Mouse (Mus musculus) granulocyte monocyte progenitor cell, adult 5-6 weeks (primary cell): ENCODE measurements around the gene Gm9970. TPM values are rescaled to one million over a fixed set of nuclear protein-coding genes. Genes with fewer than 3 reads are reported as not detected.
"Not testable (repeated sequence)": the region's sequence is repeated elsewhere in the genome, so short reads cannot be mapped to it uniquely, and the experiment has no call there.

Experiments
- ATAC-seq: replicated peaks from 2 replicates; pipeline ENCODE4 v1.8.0; 2016; ENCODE audit warnings: mild to moderate bottlenecking, moderate TSS enrichment, inconsistent platforms; ENCODE audit not compliant: poor library complexity, severe bottlenecking
- total RNA-seq, 2 experiments: library from RNA; stranded (forward) in 1 of 2; stranded (reverse) in 1 of 2; fragments of 200-712, 200-1000 nt in 1 of 2; fragments of >200 nt in 1 of 2; fragmentation: Nextera tagmentation in 1 of 2; gene quantifications; 2 replicates each; pipeline ENCODE4 v1.2.3; 2014 to 2017

Gm9970 gene
- total RNA-seq, 2 experiments from 2014 or later, result not detected

DNA sequence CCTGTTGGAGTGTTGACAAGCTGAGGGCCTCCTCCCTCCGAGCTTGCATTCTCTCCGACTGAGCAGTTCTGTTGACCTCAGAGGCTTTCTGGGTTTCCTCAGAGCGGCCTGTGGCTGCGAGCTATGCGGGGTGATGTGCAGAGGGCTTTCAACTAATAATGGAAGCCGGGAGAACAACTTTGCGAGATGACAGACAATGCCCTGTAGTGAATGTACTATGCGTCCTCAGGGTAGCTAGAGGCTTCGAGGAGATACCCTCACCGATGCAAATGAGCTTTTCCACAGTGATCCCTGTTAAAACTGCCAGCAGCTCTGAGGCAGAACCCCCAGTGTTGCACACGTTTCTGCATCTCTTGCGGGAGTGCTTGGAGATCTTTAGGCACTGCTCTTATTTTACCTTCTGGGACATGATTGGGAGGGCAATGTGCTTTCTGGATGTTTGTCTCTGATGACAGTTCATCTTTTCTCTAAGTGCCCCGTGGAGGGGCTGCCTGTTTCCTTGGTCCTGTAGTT is 546 bp upstream of the Gm9970 start:
- peak; percentile 4 for ATAC-seq

DNA sequence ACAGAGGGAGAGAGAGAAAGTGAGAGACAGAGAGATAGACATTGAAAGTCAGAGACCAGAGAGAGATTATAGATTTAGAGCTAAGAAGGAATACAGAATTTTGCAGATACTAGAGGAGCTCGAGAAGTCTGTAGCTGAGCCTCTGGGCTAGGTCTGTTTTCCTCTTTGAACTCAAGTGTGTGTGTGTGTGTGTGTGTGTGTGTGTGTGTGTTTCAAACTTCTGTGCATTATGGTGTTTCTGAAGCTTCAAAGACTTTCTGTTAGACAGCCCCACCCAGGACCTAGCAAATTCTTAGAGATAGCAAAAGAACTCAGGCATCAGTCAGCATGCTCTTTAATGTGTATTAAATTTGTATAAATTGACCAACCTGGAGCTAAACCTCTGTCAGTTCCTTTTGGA is 14.4 kb downstream of the Gm9970 start:
- no peak for ATAC-seq

DNA sequence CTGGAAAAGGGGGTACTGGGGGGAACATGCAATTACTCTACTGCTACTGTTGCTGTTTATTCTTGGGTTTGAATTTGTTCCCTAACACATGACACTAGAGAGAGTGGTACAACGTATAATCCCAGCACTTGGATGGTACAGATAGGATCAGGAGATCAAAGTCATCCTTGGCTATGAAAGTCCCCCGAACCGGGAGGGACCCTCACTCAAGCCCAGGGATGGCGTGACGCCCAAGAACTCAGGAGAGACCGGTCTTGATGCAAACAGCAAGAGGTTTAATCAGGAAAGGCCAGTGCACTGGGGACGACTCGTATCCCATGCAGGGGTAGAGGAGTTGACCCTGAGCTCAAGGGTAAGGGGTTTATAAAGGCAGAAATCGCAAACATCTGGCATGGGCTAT is 18.3 kb downstream of the Gm9970 start:
- no peak for ATAC-seq

DNA sequence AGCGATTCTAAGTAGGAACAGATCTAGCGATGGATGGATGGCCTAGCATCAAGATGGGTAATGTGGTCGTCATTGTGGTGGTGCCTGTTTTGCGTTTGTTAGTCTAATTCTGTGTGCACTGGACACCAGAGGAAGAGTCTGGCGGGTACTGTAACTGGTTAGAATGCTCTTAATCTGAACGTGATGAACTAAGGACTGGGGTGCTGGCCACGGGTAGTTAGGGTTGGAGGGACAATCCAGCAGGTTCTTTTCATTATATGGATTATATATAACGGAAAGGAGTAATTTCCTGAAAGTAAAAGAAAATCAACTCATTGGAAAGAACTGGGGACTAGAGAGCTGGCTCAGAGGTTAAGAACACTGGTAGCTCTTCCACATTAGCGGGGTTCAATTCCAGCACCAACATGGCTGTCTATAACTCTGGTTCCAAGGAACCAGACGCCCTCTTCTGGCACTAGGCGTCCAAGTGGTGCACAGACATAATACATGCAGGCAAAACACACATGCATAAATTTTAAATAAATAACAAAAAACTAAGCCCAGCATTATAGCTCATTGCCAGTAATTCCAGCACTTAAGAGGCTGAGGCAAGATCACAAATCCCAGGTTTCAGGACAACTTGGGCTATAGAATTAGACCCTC is 19.6 kb downstream of the Gm9970 start:
- ATAC-seq, result 0 out of 2 replicates have a peak, but pooled peaks have one; percentile 13

DNA sequence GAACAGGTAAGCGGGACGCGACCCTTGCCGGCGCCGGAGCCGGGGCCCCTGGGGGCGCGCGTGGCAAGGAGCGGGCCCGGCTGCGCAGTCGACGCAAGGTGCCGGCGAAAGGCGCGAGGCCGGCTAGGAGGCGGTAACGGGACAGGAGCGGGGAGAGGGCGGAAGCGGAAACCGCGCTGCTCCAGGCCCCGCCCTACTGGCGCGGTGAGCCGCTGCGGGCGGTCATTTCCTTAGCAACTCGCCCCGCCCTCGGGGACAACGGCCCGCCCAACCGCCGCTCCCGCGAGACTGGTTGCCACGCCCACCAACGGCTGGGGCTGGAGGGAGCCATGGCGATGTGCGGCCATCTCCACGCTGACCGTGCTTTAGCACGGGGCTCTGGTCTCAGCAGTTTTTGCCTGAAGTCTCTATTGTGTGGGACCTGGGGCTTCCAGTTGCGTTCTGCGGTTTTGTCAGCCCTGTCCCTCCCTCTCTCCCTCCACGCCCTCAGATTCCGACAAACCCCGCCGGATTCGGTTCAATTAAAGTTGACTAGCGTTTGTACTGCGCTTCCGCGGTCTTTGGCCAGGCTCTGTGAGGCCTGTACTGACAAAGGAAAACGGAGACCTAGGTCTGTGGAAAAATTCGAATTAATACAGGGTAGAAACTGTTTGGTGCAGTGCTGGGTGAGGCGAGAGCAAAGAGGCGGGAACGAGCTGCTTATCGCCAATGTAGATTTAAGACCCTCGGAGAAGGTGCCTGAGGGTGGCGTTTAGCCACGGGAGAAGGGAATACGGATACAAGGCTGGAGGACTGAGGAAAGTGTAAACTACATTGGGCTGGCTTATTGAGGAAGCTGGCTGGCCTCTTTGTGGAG is 20.4 kb downstream of the Gm9970 start, which contains the start of gene Ppm1g:
Gene Ppm1g (minus strand): TSS at position 240 of the 856 bp plus-strand sequence.
- ATAC-seq, result peak; percentile 93

DNA sequence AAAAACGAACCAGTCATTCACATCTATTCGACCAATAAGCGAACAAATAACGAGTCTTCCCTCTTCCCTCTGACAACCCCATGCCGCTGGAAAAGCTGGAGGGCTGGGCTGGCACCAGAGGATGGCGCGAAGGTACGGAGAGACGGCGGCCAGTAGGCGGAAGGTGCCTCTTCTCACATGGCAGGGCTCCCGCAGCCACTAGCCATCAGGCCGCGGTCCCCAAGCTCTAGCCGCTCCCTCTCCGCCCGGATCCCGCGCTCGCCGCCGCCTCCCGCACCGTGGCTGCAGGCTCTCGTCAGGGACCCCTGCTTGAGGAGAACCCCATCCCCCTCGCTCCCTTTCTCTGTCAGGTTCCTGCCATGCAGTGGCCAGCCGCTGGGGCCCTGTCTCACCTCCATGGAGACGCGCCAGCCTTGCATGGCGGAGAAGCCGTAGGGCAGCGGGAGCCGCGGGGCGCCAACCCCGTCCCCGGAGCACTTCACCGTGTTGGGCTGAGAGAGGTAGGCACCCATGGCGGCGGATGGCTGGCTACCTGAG is 21.1 kb downstream of the Gm9970 start:
- peak; percentile 33 for ATAC-seq

DNA sequence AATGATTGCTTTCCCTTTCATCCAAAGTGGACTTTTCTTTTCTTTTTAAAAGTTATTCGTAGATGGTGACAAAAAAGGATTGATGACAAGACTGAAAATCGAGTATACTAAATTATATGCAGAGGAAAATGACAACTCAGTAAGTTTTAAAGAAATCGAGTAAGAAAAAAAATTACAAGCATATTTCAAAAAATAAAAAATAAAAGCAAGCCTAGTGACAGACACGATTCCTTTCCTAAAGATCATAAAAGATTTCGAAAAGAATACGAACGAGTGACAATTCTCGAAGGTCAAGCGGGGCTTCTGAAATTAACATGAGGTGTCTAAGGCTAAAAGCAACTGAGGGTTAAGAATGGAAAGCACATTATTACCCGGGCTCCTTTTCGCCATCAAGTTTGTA is 21.6 kb downstream of the Gm9970 start:
- ATAC-seq, result no peak

DNA sequence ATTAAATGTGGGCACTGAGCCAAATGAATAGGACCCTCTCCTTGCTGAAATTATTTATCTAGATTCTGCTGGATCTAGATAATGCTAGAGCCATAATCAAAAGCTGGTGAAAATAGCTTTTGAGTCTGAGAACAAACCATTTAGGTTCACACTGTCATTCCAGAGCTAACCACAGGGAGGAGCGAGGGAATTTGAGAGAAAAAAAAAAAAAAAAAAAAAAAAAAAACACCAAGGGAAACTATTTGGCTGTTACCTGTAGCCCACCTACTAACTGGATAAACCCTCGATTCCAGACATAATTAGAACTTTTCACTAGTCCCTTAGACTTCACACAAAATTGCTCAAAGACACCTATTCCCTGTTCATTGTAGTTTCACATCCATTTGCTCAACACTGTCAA is 22.0 kb downstream of the Gm9970 start:
- no peak for ATAC-seq

DNA sequence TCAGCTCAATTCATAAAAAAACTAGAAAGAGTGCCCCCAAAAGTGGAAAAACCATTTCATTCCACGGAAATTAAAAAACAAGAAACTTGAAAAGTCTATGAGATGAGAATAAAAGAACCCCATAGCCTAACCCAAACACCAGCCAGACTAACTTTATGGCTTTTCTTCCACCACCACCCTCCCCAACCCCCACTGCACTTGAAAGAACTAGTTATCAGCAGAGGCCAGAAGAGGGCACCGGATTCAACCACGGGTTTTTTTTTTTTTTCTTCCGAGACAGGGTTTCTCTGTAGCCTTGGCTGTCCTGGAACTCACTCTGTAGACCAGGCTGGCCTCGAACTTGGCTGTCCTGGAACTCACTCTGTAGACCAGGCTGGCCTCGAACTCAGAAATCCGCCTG is 22.7 kb downstream of the Gm9970 start:
- ATAC-seq, result no peak

DNA sequence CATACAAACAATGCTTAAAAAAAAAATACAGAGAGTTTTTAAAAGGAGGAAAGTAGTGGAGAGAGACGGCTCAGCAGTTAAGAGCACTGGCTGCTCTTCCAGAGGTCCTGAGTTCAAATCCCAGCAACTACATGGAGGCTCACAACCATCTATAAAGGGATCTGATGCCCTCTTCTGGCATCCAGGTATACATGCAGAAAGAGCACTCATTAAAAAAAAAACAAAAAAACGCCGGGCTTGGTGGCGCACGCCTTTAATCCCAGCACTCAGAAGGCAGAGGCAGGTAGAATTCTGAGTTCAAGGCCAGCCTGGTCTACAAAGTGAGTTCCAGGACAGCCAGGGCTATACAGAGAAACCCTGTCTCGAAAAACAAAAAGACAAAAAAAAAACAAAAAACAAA is 24.5 kb downstream of the Gm9970 start:
- ATAC-seq, result not testable (repeated sequence)

DNA sequence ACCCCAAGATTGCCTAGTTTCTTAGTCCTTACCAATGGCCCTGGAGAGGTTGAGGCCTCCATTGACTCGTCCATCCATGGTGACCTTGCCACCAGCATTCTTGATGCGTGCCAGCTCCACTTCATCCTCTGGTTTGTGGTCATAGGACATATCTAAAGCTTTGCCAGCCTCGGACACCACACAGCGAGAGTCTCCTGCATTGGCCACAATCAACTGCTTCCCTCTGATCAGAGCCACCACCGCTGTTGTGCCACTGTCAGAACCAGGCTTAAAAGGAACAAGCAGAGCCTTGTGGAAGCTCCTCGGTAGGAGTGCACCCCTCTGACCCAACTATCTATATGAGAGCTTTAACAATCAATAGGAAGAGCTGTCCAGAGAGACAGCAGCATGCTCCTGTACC is 36.6 kb downstream of the Gm9970 start:
- ATAC-seq, result no peak

DNA sequence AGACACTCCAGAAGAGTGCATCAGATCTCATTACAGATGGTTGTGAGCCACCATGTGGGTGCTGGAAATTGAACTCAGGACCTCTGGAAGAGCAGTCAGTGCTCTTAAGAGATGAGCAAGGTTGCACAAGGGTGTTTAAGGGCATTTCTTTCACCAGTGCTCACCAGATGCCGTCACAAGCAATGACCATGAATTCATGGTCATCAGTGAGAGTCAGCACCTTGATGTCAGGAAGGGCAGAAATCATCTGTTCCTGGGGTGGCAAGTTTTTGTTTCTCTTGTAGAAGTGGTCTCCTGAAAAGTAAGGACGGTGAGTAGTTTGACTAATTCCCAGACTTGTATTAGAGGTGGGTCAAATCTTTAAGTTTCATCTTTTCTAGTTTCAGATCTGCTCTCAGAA is 37.2 kb downstream of the Gm9970 start:
- ATAC-seq, result no peak

DNA sequence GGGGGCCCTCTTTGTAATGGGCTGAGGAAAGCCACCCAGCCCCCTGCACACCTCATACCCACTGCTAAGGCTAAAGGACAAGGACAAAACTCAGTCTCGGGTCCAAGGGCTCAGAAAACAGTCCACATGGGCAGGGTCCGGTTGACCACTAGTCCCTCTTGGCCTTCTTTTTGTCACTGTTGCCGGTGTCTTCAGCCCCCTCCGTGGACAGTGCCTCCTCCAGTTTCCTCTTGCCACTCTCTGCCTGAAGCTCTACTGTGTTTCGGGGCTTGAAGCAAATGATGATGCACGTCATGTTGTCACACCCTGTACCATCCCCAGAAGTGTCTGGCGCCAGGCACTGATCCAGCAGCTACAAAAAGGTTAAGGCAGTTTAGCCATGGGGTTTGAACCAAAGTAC is 38.1 kb downstream of the Gm9970 start:
- ATAC-seq, result no peak

DNA sequence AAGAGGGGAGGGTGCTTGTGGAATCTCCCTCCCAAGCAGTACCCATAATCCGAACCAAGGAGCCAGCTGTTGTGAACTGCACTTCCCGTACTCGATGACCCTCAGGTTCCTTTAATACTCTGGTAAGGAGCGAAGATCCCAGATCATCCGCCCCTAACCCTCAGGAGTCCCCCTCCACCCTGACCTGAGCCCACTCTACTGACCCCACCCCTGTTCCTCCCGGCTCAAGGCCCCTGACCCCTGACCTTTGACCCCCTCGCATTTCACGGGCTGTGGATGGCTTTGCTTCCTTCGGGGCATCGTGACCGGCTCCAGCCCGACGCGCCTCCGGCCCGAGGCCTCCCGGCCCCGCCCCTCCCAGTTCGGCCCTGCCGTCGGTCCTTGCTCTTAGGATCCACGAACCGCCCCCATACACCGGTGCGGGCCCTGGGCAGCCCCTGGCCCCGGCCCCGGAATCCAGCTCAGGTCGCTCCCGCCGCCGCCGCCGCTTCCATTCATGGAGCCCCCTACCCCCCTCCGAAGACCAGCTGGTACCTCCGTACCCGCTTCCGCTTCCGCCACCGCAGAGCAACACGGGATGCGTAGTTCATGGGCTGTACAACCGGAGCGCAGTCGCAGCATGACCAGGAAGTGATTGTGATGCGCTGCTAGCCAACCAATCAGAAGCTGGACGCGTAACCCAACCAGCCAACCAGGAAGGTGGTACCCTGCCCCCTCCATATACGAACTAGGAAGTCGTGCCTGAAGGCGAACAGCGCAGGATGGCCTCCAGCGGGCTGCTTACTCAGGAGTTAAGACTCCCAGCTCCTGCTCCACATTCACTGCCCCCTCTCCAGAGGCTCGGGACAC is 39.1 kb downstream of the Gm9970 start, which contains the start of gene Zfp513:
Gene Zfp513 (minus strand): TSS at position 562 of the 849 bp plus-strand sequence.
- ATAC-seq, result peak; percentile 95

DNA sequence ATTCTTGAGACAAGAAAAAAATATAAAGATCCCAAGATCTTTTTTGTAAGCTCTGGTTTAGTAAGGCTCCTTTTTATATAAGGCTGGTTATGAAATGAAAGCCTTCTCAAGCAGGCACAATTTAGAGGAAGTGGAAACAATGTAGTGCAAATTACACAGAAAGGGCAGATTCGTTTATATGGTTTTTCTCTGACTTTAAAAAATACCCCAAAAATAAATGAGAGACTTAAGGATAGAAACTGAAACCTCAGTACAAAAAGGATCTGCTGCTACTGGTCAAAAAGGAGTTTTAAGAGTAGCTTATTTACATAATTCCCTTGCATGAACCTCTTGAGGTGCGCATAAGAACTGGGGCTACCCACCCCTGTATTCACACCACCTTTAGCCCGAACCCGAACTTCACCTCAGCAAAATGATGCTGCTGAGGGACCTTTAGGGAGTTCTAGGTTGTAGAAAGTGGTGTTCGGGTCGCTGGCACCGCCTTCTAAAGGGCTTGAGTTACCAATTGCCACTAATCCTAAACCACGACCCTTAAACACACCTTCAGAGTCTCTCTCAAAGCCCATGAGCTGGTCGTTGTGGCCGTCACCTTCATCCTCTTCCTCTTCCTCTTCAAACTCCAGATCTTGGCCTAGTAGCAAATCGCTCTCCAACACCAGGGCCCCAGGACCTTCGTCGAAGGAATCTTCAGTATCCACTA is 39.8 kb downstream of the Gm9970 start:
- no peak for ATAC-seq

DNA sequence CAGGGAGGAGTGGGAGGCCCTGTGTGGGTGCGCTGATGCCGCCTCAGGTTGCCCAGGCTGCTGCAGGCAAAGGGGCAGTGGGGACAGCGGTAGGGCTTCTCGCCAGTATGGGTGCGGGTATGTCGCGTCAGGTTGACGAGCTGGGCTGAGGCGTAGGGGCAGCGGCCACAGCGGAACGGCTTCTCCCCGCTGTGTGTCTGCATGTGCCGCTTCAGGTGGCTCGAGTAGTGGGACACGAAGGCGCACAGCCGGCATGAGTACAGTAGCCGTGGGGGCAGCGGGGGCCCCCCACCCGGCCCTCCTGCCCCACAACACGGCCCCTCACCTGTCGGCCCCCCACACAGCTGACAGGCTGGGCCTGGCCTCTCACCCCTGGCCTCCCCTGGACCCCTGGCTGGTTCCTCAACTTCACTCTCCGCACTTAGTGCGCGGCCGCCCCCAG is 40.7 kb downstream of the Gm9970 start:
- no peak for ATAC-seq

DNA sequence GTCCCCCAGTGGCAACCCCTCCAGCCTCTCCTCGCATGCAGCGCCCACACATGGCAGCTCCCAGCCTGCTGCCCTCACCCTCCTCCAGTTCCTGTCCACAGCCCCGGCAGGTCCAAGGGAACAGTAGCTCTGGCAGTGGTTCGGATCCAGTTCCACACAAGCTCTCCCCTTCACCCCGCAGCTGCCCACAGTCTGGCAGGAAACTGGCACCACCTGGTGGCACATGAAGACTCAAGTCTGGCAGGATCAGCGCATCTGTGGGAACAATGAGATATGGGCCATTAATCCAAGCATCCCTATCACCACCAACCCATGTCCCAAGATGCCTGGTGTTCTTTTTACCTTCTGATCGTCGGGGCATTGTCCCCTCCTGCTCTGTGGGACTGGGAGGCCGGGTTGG is 41.1 kb downstream of the Gm9970 start:
- ATAC-seq, result no peak

DNA sequence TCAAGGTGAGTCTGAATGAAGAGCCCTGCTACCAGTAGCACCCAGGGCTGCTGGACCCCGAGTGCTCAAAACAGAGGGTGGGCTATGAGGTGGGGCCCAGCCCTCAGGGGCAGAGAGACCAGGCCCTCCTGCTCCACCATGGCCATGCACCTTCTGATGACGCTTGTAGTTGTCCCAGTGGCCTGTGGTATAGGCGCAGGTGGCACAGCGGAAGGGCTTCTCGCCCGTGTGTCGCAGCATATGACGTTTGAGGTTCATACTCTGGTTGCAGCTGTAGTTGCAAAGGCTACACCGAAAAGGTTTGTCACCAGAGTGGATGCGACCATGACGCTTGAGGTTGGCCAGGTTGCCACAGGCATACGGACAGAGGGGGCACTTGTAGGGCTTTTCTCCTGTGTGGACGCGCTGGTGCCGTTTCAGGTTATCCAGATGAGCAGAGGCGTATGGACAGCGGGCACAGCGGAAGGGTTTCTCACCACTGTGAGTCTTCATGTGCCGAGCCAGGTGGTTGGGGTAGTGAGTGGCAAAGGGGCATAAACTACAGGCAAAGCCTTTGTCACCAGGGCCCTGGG is 41.6 kb downstream of the Gm9970 start:
- ATAC-seq, result no peak

DNA sequence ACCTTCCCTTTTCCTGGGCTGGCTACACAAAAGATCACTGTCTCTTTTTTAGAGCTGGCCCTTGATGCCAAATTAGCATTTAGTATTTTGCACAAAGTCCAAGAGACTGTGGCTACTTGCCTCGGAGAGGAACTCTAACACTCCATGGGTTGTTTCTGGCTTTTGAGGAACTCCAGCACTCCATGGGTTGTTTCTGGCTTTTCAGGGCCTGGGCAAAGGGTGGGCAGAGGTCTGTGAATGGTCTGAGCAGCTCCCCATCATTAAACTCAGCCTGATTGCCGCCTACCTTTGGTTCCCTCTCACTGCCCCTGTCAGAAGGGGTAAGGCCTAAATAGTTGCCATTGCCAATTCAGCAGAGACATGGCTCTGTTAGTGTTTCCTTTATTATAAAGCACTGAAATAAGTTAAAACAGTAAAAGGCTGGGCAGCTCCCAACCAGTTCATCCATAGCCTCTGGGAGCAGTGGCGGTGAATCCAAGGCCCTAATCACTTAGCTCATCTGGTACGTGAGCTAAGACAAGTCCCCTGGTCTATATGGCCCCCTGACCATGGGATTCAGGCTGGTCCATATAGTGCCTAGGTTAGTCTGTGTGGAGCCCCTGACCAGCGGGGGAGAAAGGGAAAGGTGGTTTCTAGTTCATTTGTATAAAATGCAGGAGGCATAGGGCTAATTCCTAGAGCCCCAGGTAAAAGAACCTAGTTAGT is 42.3 kb downstream of the Gm9970 start:
- ATAC-seq, result no peak
